Mouse (Mus musculus): ENCODE results near the gene Brinp1.
"Not testable (repeated sequence)": the region's sequence is repeated elsewhere in the genome, so short reads cannot be mapped to it uniquely, and the experiment has no call there.

The Brinp1 gene

DNA sequence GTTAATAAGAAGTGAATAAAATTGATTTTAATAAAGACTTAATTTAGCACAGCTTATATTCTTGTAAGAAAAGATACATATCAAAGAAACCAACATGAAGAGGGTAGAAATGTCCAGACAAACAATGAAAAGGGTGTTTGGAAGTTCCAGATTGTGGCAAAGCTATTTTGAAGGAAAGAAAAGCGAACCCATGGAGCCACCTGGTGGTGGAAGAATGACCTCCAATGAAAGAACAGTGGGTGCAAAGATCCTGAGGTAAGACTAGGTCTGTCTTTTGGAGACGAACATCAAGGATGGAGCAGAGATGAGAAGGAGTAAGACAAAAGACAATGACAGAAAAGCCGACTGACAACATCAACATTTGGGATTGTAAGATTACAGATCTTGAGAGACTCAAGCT lies 108.2 kb downstream of the Brinp1 start:
- DNase-seq (ENCODE audit: low spot score in 2 of 2): no peak

DNA sequence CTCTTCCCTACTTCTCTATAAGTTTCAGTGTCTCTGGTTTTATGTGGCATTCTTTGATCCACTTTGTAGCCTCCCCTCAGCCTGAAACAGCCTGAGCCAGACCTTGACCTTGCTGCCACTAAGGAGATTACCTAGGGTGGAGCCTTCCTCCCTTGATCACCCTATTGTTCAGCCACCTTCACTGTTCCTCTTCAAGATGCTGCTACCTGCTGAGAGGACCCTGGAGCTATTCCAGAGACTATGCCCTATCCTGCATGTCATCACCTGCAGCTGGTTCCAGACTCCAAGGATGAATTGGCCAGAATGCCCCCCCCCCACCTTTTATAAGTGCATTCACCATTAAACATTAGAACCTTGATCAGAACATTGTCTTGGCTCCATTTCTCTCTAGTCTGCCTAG lies 140.2 kb downstream of the Brinp1 start:
- DNase-seq (ENCODE audit: low spot score in 2 of 2): not testable (repeated sequence)

- no peak for DNase-seq (ENCODE audit: low spot score in 2 of 2)
These were observed 147.7 kb downstream of the Brinp1 start for GRCm38 (mm10) chr4:68806502-68806901.

GRCm38 (mm10) chr4:68801923-68802855 lies 152.0 kb downstream of the Brinp1 start:
- DNase-seq (ENCODE audit: low spot score in 2 of 2): no peak

- DNase-seq (ENCODE audit: low spot score in 2 of 2): no peak
These were observed 164.2 kb downstream of the Brinp1 start for GRCm38 (mm10) chr4:68790003-68790402.

- no peak for DNase-seq (ENCODE audit: low spot score in 2 of 2)
These were observed 165.7 kb downstream of the Brinp1 start for GRCm38 (mm10) chr4:68788477-68788999.

DNA sequence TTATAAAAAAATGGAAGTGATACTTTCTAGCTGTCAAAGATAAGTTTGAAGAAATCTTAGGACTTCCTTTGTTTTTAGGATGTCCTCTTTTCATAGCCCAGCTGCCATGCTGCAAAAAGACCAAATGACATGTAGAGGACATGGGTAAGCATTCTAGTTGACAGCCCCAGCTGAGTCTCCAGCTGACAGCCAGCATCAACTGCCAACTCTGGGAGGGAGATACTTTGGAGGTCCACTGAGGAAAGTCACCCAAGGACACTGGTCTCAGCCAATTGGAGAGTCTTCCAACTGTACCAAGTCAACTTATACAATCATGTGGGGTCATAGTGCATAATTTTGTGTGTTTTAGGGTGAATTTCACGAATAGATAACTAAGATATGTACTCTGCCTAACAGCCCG lies 166.6 kb downstream of the Brinp1 start:
- DNase-seq (ENCODE audit: low spot score in 2 of 2): peak; percentile 1 to 12

DNA sequence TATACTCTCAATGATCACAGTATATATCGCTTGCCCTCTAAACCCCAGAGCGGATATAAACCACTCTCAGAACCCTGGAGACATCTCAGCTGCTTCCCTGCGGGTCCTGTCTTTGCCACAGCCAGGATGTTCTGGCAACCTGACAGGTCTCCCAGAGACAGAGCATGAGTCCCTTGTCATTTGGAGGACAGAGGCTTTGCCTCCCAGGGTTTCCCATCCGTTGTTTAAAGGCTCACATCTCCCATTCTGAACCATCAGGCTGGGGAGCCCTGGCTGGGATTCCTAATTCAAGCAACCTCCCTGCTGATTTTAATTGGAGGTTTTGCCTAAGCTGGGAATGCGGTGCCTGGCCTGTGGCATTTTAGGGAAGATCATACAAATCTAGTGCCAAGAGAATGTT lies 185.9 kb downstream of the Brinp1 start:
- DNase-seq (ENCODE audit: low spot score in 2 of 2): no peak

DNA sequence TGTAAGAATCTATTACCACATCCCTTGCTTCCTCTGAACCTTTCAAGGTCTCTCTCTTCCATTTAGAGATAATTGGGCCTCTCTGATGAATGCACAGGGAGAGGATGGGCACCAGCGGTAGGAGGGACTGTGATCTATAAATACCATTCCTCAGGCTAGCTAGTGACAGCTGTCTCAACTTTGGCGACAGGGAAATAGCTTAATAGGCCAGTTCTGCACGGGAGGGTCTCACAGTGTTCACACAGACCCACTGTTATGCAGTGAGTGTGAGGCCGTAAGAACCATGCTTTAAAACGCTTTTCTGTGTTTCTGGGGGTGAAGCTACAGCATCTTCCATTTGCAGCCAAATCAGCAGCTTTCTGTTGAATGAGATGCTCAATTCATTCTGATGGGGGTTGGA lies 186.8 kb downstream of the Brinp1 start:
- DNase-seq (ENCODE audit: low spot score in 2 of 2): no peak

- no peak for DNase-seq (ENCODE audit: low spot score in 2 of 2)
These were observed 188.2 kb downstream of the Brinp1 start for GRCm38 (mm10) chr4:68765772-68766573.

- DNase-seq (ENCODE audit: low spot score in 2 of 2): no peak
These were observed 189.3 kb downstream of the Brinp1 start for GRCm38 (mm10) chr4:68764937-68765336.

DNA sequence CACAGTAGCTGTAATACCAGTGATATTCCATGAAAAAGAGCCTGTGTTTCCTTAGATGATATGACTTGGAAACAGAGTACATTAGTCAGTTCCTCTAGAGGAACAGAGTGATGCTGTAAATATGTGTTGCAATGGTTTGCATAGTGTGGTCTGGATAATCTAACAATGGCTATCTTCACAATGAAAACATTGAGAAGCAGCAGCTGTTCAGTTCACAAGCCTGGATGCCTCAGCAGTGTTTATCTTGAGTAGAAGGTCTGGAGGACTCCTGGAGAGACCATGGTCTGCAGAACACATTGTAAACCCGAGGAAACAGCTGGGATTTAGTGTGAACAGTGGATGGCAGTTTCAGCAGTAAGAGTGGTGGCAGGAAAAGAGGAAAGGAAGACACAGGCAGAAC lies 233.2 kb downstream of the Brinp1 start:
- DNase-seq (ENCODE audit: low spot score in 2 of 2): no peak
